Mouse (Mus musculus): ENCODE data around the gene Lama5.

The Lama5 gene

DNA sequence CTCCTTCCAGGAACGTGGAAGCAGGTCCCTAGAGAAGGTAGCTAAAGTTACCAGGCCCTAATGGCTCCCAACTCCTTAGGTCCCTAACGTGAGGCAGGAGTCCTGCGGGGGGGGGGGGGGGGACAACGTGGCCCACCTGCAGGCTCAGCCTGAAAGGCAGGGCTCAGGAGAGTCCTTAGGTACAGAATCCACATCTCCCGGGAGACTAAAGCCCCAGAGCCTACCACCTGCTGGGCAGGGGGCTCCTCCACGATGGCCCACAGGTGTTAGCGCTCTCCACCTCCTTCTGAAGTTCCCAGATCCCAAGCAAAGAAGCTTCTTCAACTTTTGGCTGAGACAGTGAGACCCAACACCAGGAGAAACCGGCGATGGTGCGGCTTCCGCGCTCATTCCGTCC, 1.0 kb downstream of the Lama5 start:
- DNase-seq (ENCODE audit: low read depth): no peak

DNA sequence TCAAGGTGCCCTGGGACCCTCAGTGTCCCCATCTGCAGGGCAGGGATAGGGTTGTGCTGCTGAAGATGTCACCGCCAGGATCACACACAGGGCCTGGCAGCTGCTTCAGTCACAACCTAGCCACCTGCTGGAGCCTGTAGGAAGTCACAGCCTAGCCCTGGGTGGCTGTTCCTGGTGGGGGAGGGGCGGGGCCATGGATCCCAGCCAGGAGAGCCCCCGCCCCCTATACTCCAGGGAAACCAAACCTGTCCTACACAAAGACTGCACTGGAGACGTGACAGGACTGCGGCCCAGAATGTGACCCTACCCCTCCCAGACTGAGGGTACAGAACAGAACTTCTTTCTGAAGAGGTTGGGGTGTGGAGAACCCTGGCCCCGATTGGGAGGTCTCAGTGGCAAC, 3.4 kb downstream of the Lama5 start:
- no peak for DNase-seq (ENCODE audit: low read depth)

DNA sequence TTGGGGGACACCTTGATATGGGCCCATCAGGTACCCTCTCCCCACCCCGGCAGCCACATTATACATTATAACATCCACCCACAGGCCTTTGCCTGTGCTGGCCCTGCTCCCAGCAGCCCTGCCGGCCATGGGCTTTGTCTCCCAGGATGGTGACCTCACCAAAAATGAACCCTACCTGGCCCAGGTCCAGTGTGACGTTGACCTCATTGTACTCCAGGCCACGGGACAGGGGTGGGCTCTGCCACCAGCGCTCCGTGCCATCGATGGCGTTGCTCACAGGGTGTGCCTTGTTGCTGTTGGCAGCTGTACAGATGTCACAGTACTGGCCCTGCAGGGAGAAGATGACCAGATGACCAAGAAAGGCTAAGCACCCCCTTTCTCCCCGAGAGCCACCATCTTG, 4.6 kb downstream of the Lama5 start:
- no peak for DNase-seq (ENCODE audit: low read depth)

DNA sequence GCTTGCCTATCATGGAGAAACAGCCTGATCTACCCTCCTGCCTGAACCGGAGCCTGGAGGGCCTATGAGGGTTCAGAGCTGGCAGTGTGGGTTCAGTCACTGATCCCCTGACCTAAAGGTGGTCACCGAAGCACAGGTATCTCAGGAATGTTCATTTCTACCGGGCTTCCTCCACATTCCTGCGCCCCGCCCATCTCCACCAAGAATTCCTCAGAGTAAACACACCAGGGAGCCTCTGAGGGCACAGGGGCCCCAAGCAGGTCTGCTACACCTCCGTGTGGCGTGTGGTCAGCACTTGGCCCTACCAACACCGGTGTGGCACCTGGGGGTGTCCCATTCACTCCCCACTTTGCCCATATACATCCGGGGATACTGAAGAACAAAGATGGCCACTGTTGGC, 5.5 kb downstream of the Lama5 start:
- no peak for DNase-seq (ENCODE audit: low read depth)

DNA sequence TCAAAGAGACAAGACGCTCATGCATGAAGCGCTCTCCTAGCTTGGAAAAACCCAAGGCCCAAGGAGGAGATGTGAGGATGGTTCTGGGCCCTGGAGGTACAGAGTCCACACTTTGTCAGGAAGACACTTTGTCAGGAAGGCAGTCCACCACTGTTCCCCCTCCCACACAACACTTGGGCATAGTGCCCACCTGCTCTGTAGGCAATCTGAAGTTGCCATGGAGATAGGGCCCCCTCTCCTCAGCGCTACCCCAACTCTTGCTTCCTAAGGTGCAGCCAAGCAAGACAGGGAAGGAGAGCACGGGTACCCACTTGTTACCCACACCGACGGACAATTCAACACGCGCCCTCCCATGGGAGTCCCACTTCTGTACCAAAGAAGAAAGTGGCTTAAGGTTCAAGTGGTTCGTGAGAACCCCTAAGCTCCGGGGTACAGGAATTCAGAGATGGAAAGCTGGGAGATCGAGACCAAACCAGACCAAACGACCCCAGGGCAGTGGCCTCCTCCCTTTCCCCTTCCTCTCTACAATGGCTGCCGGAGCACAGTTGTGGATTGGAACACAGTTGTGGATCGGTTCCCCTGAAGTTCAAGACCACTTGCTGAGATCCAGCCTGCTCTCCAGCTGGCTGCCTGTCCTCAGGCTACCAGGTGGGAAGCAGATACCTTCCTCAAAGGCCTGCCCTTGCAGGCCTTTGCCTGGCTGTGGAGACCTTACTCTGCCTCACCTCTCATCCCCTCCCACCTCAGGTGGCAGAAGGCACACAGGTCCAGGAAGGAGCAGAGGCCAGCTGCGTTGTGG, 6.3 kb downstream of the Lama5 start:
- no peak for DNase-seq (ENCODE audit: low read depth)

DNA sequence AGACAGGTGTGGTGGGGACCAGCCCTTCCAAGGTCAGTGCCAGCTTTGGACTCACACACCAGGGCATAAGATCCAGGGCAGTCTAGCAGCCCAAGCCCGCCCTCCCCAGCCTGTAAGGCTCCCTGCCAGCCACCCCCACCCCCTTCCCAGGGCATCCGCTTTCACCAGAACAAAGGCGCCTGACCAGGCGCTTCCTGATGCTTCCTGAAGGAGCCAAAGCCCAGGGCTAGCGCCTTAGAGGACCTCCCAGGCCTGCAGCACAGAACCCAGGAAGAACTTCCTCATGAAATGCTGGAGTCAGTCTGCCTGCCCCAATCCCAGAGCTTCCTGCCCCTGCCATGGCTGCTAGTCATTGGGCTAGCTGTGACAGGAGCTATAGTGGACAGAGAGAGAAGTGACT, 7.0 kb downstream of the Lama5 start:
- no peak for DNase-seq (ENCODE audit: low read depth)

DNA sequence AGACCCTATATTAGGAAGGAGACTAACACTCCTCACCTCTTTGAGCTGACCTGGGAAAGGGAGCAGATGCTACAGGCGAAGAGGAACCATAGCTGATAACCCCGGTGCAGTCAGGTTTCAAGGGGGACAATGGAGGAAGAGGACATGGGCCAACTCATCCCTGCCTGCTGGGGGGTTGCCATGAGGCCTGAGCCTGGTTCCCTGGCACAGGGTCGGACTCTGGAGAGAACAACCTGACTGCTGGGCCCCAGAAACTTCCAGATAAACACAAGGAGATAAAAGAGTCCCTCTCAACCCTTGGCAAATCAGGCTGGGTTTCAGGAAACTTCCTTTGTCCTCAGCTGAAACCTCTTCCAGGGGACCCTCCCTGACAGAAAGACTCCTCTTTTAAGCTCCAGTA, 7.4 kb downstream of the Lama5 start:
- no peak for DNase-seq (ENCODE audit: low read depth)

DNA sequence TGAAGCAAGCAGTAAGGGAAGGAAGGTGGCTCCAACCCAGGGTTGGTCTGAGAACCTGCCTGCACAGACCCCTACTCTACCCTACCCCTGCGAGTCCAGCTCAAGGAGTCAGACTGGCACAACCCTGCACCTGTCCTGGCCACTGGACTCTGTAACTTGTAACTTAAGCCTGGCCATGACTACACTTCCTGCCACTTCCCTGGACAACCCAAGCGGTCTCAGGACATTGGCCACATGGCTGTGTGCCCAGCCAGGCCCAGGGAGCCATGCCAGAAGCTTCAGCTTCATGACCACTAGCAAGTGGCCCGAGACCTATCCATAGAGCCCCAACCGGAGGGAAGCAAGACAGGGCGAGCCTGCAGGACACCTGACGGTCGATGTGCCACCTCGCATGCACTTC, 8.1 kb downstream of the Lama5 start:
- no peak for DNase-seq (ENCODE audit: low read depth)

DNA sequence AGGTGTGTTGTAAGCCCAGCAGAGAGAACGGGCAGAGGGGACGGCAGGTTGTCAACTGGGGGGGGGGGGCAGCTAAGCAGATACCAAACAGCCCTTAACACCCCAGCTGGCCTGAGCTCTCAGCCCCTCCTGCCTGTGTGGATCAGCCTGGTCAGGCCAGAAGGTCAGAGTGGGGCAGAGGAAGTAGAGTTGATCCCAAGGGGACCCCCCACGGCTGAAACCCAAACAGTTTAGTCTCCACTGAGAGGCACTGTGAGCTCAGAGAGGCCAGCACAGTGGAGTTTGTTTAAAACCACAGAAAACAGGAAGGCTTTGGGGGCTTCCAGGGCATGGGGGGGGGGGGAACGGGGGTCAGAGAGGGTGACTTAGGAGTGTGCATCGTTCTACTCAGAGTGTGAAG, 8.7 kb downstream of the Lama5 start:
- DNase-seq (ENCODE audit: low read depth): no peak

DNA sequence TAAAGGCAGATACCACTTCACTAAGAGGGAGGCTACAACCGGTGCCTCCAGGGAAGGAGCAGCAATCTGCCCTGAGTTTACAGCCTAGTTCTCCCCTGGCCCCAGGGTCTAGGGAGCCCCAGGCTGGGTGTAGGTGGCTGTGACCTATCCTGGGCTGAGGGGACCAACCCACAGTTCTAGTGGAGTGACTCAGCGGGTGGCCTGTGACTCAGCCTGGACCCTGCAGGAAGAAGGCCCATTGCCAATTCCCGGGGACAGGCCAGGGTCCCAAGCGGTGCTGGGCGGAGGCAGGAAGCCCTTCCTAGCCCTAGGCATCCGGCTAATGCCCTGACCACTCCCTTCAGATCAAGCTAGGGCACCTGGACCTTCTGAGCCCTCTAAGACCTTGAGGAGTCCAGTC, 9.7 kb downstream of the Lama5 start:
- no peak for DNase-seq (ENCODE audit: low read depth)

DNA sequence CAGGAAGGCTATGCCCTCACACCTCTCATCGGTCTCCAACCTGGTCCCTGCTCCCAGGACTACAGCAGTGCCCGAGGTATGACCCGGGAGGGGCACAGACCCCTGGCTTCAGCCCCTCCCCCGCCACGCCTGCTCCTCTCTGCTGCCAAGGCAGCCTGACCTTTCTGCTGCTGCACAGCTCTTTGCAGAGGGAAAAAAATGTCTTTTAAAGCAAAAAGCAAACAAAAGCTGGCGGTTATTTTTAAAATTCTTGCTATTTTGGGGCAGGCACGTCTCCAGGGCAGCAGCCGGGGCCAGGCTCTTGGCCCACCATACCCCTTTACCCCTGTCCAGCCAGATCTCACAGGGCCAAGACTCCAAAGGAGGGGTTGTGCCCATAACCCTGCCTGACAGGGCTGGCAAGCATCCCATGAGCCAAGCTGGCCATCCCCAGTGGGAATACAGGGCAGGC, 10.6 kb downstream of the Lama5 start:
- DNase-seq (ENCODE audit: low read depth): no peak

DNA sequence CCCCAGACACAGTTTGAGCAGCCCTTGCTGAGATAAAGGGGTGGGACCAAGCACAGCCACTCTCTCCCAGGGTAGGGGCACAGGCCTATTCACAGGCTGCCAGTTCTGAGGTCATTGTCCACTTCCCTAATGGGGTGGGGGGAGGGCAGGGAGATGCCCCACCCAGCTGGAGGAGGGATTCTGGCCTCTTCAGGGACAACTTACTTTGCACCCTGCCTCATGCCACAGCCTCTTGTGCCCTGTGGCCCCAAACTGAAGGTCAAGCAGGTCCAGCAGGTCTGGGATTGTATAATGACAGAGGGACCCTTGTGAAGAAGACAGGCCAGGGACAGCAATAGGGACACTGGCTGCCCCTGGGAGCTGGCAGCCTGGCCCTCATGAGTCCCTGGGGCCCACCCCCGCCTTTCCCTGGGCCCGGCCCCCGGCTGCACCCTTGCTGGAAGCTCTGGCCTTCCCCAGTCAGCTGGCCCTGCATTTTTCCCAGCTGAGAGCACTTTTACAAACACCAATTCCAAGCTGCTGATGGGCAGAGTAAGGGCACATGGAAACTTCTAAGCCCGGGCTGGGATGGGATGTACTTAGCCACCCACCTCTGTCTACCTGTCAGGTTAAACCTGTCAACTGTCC, 11.2 kb downstream of the Lama5 start:
- no peak for DNase-seq (ENCODE audit: low read depth)

DNA sequence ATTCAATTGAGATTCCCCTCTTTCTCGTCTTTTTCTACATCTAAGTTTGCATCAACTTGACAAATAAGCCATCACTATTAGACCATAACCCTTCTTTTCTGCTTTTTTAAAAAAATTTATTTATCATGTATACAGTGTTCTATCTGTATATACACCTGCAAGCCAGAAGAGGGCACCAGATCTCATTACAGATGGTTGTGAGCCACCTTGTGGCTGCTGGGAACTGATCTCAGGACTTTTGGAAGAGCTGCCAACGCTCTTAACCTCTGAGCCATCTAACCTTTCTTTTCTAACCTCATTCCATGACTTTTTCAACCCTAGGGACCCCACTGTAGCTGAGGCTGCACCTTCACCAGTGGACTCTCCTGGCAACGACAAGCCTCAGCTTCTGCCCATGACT, 13.4 kb downstream of the Lama5 start:
- DNase-seq (ENCODE audit: low read depth): no peak

DNA sequence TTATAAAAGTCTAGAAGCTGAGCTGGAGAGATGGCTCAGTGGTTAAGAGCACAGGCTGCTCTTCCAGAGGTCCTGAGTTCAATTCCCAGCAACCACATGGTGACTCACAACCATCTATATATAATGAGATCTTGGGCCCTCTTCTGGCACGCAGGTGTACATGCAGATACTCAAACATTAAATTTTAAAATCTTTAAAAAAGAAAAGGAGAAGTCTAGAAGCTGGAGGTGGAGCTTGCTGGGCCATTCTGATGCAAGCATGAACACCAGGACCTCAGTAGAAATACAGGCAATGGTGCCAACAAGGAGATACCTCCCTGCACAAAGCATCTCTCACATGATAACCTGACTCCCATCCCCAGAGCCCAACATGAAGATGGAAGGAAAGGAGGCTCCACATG, 16.7 kb downstream of the Lama5 start:
- no peak for DNase-seq (ENCODE audit: low read depth)

DNA sequence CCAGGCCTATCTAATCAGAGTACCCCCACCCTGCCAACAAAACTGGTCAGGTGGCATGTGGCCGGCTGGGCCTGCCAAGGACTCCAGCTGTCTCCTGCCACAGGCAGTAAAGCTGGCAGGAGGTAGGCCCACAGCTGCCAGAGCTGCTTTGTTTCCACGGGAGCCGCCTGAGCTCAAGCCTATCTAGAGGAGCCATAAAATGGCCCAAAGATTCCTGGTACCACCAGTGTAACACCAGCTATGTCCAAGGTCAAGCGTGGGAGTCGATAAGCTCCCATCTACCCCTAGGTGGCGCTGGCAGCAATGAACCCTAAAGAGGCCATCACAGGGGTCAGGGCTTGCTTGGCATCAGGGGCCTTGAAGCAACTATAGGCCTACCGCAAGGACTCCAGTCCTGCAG, 17.8 kb downstream of the Lama5 start:
- DNase-seq (ENCODE audit: low read depth): peak; percentile 48

DNA sequence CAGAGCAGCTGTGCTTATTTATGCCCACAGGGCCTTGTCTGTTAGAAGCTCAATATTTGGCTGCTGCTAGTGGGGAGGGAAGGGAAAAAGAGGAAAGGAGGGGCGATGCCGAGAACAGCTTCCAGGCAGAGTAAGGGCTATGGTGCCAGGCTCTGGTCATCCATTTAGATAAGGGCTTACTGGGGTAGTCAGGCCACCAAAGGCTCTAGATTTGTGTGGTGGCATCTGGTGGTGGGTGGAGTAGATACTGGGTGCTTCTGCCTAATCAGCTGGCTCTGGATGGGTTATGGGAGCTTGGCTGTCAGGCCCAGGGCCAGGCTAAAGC, 19.7 kb downstream of the Lama5 start:
- DNase-seq (ENCODE audit: low read depth): no peak

DNA sequence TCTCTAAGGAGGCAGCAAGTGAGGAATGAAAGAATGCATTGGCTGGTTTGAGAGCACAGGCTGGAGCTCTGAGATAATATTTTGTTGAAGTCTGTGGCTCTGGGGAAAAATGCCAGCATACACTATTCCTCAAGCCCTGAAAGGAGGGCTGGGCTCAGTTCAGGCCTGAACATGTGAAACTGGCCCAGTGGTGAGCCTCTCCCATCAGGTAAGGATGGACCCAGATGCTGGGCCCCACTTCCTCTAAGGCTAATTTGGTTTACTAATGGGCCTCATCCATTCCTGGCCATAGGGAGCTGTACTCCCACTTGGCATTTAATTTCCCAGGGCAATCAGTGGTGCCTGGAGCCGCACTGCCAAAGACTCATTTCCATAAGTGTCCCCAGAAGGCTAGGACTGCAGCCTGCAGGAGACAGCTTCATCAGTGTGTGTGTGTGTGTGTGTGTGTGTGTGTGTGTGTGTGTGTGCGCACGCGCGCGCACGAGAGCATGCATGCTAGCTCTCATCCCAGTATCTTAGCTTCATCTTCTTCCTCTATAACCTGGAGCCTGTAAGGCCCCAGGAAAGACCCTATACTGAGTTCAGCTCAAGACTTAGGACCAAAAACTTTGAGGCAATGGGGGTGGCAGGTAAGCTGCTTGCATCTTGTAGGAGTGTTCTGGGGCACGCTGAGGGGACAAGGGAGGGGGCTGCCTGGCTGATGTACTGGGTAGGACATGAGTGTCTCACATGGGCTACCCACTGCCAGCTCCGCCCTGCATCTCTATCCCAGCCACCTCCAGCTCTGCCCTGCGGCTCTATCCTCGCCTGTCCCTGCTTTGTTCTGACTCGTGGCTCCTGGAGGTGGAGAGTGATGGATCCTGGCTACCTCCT, 20.3 kb downstream of the Lama5 start:
- no peak for DNase-seq (ENCODE audit: low read depth)

DNA sequence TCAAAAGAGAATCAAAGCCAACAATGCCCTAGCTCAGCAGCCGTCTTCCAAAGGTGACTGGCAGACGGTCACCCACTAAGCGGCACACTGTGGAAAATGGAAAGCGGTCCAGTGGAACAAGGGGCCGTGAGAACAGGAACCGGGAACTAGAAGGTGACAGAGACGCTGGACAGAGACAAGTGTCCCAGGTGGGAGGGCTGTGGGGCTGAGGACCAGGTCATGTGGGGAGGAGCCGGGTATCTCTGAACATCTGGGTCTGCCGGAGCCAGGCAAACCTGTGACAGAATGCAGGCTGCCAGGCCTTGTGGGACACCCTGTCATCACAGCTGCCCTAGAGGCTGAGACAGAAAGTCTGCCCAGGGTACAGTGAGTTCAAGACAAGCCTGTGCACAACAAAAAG, 21.2 kb downstream of the Lama5 start:
- DNase-seq (ENCODE audit: low read depth): no peak

DNA sequence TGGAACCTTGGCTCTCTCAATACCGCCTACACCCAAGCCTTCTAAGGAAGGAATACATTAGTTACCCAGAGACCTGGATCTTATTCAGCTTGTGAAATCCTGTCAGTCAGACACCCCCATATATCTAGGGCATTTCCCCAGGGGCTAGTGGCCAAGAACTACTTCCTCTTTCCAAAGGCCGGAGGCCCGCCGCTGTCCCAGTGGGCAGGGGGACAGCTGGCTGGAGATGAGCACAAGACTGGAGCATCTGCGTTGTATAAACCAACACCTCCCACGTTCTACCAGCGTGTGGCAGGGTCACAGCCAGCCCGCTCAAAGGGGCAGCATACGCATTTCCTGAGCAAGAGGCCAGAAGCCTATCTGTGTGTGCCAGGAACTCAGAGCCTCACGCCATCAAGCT, 22.9 kb downstream of the Lama5 start:
- DNase-seq (ENCODE audit: low read depth): no peak

DNA sequence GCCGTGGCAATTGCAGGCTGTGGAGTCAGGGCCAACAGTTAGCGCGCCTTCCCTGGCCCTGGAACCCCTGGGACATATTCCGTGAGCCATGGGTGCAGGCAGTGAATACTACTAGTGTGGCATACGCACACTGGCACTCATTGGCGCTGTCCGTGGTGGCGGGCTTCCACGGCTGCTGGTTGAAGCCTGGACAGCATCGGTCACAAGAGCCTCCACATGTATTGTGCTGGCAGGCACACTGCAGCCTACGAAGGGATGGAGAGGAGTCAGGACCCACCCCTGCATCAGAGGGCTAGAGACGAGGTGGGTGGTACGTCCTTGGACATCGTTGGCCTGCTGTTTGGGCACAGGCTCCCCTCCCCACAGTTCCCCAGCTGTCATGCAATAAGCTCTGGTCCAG, 23.4 kb downstream of the Lama5 start:
- no peak for DNase-seq (ENCODE audit: low read depth)

DNA sequence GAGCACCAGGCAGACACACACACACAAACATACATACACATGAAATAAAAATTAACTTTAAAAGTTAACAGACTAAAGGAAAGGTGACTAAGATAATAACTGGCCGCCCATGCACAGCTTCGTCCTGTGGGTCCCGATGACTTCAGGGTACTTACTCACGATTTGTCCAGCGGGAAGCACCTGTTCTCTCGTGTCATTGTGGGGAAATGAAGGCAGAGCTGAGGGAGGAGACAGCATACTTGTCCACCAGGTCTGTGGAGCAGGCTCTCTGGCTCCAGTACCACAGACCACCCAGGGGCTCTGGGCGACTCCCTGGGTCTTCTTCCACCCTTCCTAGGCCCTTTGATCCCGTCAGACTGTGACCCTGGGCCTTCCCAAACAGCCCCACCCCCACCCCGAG, 24.4 kb downstream of the Lama5 start:
- no peak for DNase-seq (ENCODE audit: low read depth)

DNA sequence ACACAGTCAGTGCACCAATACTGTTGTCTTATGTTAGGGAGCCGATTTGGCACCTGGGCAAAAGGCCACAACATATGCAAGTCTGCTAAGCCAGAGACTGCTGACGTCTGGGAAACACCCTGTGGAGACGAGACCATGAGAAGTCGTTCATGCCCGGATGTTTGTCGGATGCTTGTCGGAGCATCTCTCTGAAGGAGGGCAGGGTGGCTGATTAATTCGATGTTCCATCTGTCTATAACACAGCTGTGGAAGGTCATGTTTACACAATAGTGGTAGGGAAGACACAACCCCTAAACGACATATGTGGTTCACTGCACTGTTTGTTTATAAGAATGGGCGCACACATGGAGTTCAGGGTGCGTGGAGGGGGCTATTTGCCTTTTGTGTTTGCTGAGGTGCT, 25.0 kb downstream of the Lama5 start:
- no peak for DNase-seq (ENCODE audit: low read depth)

DNA sequence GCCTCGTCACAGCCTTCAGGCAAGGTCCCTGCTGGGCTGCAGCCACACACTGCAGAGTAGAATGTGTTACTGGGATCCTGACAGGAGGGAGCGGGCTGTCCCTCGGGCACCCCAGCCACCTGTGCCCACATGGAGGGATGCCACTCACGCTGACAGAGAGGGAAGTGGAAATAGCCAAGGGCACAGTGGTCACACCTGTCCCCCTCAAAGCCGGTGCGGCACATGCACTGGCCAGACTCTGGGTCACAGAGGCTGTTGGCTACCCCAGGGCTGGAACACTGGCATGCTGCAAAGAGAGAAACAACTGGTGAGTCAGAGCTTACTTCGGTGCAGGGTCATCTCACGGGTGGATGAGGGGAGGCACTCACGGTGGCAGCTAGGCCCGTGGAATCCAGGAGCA, 26.9 kb downstream of the Lama5 start:
- no peak for DNase-seq (ENCODE audit: low read depth)
